Mouse (Mus musculus) kidney, embryonic 16.5 days (tissue): ENCODE data around the gene Stk10. TPM values are rescaled to one million over a fixed set of nuclear protein-coding genes. Genes with fewer than 3 reads are reported as not detected.

Experiments
- ATAC-seq: fragments of 200-750 bp; cut with Nextera tagmentation; 2 replicates; pipeline ENCODE4 v1.8.0; 2017; ENCODE audit warnings: moderate TSS enrichment; ENCODE audit not compliant: low FRiP score, low TSS enrichment
- H3K27ac ChIP-seq: fragments of 300-500 bp; sonication (generic); 2 replicates; pipeline ENCODE4 v1.5.1; 2014; ENCODE audit warnings: low read length
- H3K27me3 ChIP-seq: fragments of 300-500 bp; sonication (generic); 2 replicates; pipeline ENCODE4 v1.6.1; 2014; ENCODE audit warnings: low read length, control low read depth, mixed read lengths; ENCODE audit not compliant: insufficient read depth
- H3K36me3 ChIP-seq: fragments of 300-500 bp; sonication (generic); 2 replicates; pipeline ENCODE4 v1.6.1; 2014; ENCODE audit warnings: low read length, control low read depth, mixed read lengths; ENCODE audit not compliant: insufficient read depth
- H3K4me1 ChIP-seq: fragments of 300-500 bp; sonication (generic); 2 replicates; pipeline ENCODE4 v1.6.1; 2014; ENCODE audit warnings: low read length, control low read depth, mixed read lengths; ENCODE audit not compliant: insufficient read depth
- H3K4me2 ChIP-seq: fragments of 300-500 bp; sonication (generic); replicated peaks from 2 replicates; pipeline ENCODE4 v1.6.1; 2014; ENCODE audit warnings: low read depth, low read length
- H3K4me3 ChIP-seq: fragments of 300-500 bp; sonication (generic); 2 replicates; pipeline ENCODE4 v1.5.1; 2014; ENCODE audit warnings: mild to moderate bottlenecking, low read length
- H3K9ac ChIP-seq: fragments of 300-500 bp; sonication (generic); replicated peaks from 2 replicates; pipeline ENCODE4 v1.6.1; 2014; ENCODE audit warnings: low read length
- H3K9me3 ChIP-seq: fragments of 300-500 bp; sonication (generic); 2 replicates; pipeline ENCODE4 v1.6.1; 2016; ENCODE audit warnings: low read length, control low read depth
- WGBS: fragments of 180-500 bp; shearing (Covaris S2); extraction: QIAGEN DNeasy Blood & Tissue Kit; methylation state at CpG from one replicate; pipeline ENCODE4 v1.1.7; 2014; 5-methylcytosine and 5-hydroxymethylcytosine counted together
- polyA plus RNA-seq: library from polyadenylated mRNA; unstranded; fragments of >200 nt; fragmentation: Nextera tagmentation; extraction: Ambion mirVana; gene quantifications from 2 replicates; pipeline ENCODE4 v1.2.1, GENCODE M21; 2015

Gene Stk10
- polyA plus RNA-seq, 1 experiment from 2014 or later: 5.6 TPM

- H3K9me3 ChIP-seq: no peaks in the 10 kb centered on the region
- H3K4me1 ChIP-seq: no peaks in the 10 kb centered on the region
- no peaks in the 10 kb centered on the region for H3K36me3 ChIP-seq
- WGBS: 70% methylated on average over 4 of the region's 4 CpGs
- no peaks in the 10 kb centered on the region for H3K27me3 ChIP-seq
- H3K4me2 ChIP-seq: no peak overlapping the region
- no peak overlapping the region for H3K27ac ChIP-seq
- H3K4me3 ChIP-seq: no peak overlapping the region
- ATAC-seq: no peak
- no peak overlapping the region for H3K9ac ChIP-seq
Observed at GRCm38 (mm10) chr11:32629713-32630211, 96.7 kb downstream of the Stk10 start.

- no peak overlapping the region for H3K27ac ChIP-seq
- no peaks in the 10 kb centered on the region for H3K36me3 ChIP-seq
- no peak overlapping the region for H3K4me2 ChIP-seq
- no peak overlapping the region for H3K9ac ChIP-seq
- no peaks in the 10 kb centered on the region for H3K4me1 ChIP-seq
- H3K4me3 ChIP-seq: no peak overlapping the region
- ATAC-seq: no peak
- WGBS: 95% methylated on average over 5 of the region's 5 CpGs
- no peaks in the 10 kb centered on the region for H3K9me3 ChIP-seq
- H3K27me3 ChIP-seq: no peaks in the 10 kb centered on the region
Observed at GRCm38 (mm10) chr11:32632671-32633070, 99.6 kb downstream of the Stk10 start.

GRCm38 (mm10) chr11:32633542-32633941 lies 100.4 kb downstream of the Stk10 start:
- Histone ChIP-seq H3K9ac (no peak overlapping the region), H3K9me3 (no peaks in the 10 kb centered on the region), H3K4me2 (no peak overlapping the region), H3K4me1 (no peaks in the 10 kb centered on the region), H3K4me3 (no peak overlapping the region), H3K27me3 (no peaks in the 10 kb centered on the region), H3K27ac (no peak overlapping the region), H3K36me3 (no peaks in the 10 kb centered on the region)
- 75% methylated on average over 3 of the region's 3 CpGs for WGBS
- no peak for ATAC-seq

- Histone ChIP-seq H3K27me3 (no peaks in the 10 kb centered on the region), H3K4me2 (no peak overlapping the region), H3K36me3 (no peaks in the 10 kb centered on the region), H3K4me1 (no peaks in the 10 kb centered on the region), H3K9ac (no peak overlapping the region), H3K27ac (no peak overlapping the region), H3K4me3 (no peak overlapping the region), H3K9me3 (no peaks in the 10 kb centered on the region)
- ATAC-seq: no peak
- WGBS: 73% methylated on average over 2 of the region's 2 CpGs
Observed at GRCm38 (mm10) chr11:32634143-32634542, 101.0 kb downstream of the Stk10 start.

GRCm38 (mm10) chr11:32634842-32635241 lies 101.7 kb downstream of the Stk10 start:
- Histone ChIP-seq H3K4me1 (no peaks in the 10 kb centered on the region), H3K4me3 (no peak overlapping the region), H3K9me3 (no peaks in the 10 kb centered on the region), H3K27ac (no peak overlapping the region), H3K4me2 (no peak overlapping the region), H3K27me3 (no peaks in the 10 kb centered on the region), H3K36me3 (no peaks in the 10 kb centered on the region), H3K9ac (no peak overlapping the region)
- 62% methylated on average over 2 of the region's 2 CpGs for WGBS
- no peak for ATAC-seq

GRCm38 (mm10) chr11:32636275-32636674 lies 103.2 kb downstream of the Stk10 start:
- Histone ChIP-seq H3K9ac (no peak overlapping the region), H3K4me1 (peaks cover 4% of the 10 kb centered on the region), H3K4me2 (no peak overlapping the region), H3K27me3 (no peaks in the 10 kb centered on the region), H3K4me3 (no peak overlapping the region), H3K27ac (no peak overlapping the region), H3K36me3 (no peaks in the 10 kb centered on the region), H3K9me3 (no peaks in the 10 kb centered on the region)
- 84% methylated on average over 4 of the region's 4 CpGs for WGBS
- ATAC-seq: no peak

- no peak overlapping the region for H3K9ac ChIP-seq
- H3K4me3 ChIP-seq: no peak overlapping the region
- 81% methylated on average over 8 of the region's 8 CpGs for WGBS
- no peaks in the 10 kb centered on the region for H3K27me3 ChIP-seq
- no peak overlapping the region for H3K4me2 ChIP-seq
- H3K4me1 ChIP-seq: peaks cover 10% of the 10 kb centered on the region
- no peaks in the 10 kb centered on the region for H3K9me3 ChIP-seq
- no peak for ATAC-seq
- H3K27ac ChIP-seq: no peak overlapping the region
- no peaks in the 10 kb centered on the region for H3K36me3 ChIP-seq
Observed at GRCm38 (mm10) chr11:32638521-32639255, 105.6 kb downstream of the Stk10 start.

- Histone ChIP-seq H3K27ac (no peak overlapping the region), H3K4me3 (no peak overlapping the region), H3K4me2 (no peak overlapping the region), H3K27me3 (no peaks in the 10 kb centered on the region), H3K9me3 (no peaks in the 10 kb centered on the region), H3K9ac (no peak overlapping the region), H3K4me1 (peaks cover 16% of the 10 kb centered on the region), H3K36me3 (no peaks in the 10 kb centered on the region)
- WGBS: 88% methylated on average over 4 of the region's 4 CpGs
- no peak for ATAC-seq
Observed at GRCm38 (mm10) chr11:32640617-32641016, 107.5 kb downstream of the Stk10 start.

- H3K4me1 ChIP-seq: peaks cover 23% of the 10 kb centered on the region
- WGBS: 0% methylated on average over 58 of the region's 64 CpGs
Observed at GRCm38 (mm10) chr11:32642249-32642876, 109.3 kb downstream of the Stk10 start, which contains the start of gene Fbxw11. Gene Fbxw11, plus strand, starts transcription at chr11:32642724.

More at GRCm38 (mm10) chr11:32642249-32642876, 109.3 kb downstream of the Stk10 start, which contains the start of gene Fbxw11:
- Histone ChIP-seq H3K9me3 (no peaks in the 10 kb centered on the region), H3K4me3 (peak within 1 kb of the TSS; percentile 99), H3K27me3 (no peaks in the 10 kb centered on the region), H3K9ac (peak within 1 kb of the TSS; percentile 99), H3K4me2 (peak within 1 kb of the TSS; percentile 85), H3K27ac (peak within 1 kb of the TSS; percentile 99), H3K36me3 (no peaks in the 10 kb centered on the region)
- ATAC-seq: peak; percentile 96
